Mouse (Mus musculus): ENCODE measurements around the gene Pagr1a. TPM values are rescaled to one million over a fixed set of nuclear protein-coding genes. Genes with fewer than 3 reads are reported as not detected.

Gene Pagr1a
- 36.7 TPM in 1 of 2 replicates, not detected in the other for total RNA-seq (2017)

DNA sequence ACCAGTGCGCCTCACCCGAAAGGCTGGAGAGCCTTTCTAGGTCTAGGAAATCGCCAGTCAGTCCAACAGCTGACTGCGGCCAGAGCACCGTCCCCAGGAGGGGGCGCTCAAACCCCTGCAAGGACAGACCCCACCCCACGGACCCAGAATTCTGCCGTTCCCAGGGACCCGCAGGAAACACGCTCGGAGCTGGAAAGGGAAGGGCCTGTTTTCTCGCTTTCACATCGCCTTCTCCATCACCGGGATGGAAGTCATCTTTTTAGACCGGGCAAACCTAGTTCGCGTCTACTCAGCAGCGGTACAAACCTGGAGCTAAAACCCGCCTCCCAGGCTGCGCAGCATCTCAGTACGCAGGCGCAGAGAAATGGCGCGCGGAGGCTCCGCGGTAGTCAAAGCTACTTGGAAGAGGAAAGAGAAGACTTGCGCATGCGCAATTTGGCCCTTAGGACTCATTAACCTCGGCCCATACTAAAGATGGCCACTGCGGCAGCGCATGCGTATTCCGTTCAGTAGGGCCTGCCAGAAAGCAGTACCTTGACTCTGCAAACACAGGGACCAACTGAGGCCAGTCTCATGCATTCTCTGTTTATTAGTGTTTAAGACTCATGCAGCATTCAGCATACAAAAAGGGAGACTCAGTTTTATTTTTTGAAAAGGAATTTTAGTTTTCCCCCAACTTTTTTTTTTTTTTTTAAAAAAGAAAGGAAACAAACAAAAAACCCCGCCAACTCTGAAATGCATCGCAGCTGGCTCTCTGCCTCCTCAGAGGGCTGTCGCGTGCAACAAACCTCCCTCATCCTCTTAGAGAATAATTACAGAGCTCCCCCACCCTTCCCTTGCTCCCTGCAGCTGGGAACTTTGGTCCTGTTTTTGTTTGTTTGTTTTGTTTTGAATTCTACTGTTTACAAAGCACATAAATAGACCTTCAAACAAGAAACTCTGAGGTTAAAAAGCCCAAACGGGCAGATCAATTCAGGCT, at the start of gene Pagr1a:
TSS of gene Pagr1a (minus strand) at position 382 of the 979 bp plus-strand sequence.
- peak; percentile 68 for ATAC-seq (replicated peaks; ENCODE audit: low read depth, poor library complexity, severe bottlenecking)

DNA sequence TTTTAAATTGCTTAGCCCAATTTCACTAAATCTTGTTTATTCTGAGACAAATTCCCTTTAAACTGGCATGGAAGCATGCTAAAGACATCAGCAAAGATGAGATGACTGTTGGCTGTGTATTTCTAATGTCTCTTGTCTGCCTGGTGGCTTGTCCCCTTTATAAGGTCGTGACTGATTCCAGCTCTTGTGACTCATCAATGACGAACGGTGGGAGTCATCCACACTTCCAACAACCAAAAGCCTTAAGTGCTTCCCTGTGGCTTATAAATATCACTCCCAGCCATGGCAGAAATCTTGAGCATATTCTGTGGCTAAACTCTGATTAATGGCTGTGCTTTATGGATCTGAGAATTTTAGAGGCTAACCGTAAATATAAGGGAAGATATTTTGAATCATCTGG, 49.2 kb upstream of the Pagr1a start:
- ATAC-seq (replicated peaks; ENCODE audit: low read depth, poor library complexity, severe bottlenecking), result no peak

DNA sequence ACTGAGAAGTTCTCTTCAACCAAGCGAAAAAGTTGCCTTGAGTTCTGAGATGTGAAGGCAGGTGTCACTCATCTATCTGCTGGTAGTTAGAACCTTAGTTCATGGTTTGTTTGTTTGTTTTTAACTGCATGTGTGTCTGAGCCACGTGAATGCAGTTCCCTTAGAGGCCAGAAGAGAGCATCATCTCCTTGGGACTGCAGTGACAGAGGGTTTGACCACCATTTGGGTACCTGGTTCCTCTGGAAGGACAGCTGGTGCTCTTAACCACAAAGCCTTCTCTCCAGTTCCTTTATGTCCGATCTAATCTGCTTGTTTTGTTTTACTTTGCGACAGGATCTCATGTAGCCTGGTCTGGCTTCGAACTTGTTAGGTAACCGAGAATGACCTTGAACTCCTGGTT, 48.4 kb upstream of the Pagr1a start:
- ATAC-seq (replicated peaks; ENCODE audit: low read depth, poor library complexity, severe bottlenecking), result no peak

DNA sequence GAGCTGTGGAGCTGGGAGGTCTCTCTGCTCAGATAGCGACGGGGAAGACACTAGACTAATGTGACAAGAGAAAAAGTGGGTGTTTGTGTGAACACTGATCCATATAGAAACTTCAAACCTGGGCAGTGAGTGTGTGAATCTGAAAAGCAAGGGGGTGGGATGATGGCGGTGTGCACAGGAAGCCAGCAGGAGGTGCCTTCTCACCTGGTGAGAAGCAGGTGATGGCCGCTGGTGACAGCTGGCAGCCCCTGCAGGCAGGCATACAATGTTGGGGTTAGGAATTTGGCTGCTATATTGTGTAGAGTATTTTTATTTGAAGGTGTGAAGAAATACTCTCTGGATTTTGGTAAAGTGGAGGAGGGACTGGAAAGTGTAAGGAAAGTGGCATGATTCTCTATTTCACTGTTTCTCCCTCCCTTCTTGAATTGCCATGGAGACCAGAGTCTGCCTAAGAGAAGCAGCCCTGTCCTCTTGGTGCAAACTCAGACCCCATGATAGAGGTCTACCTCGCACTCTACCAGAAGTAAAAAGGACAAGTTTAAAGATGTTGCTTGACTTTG, 38.0 kb upstream of the Pagr1a start:
- no peak for ATAC-seq (replicated peaks; ENCODE audit: low read depth, poor library complexity, severe bottlenecking)

DNA sequence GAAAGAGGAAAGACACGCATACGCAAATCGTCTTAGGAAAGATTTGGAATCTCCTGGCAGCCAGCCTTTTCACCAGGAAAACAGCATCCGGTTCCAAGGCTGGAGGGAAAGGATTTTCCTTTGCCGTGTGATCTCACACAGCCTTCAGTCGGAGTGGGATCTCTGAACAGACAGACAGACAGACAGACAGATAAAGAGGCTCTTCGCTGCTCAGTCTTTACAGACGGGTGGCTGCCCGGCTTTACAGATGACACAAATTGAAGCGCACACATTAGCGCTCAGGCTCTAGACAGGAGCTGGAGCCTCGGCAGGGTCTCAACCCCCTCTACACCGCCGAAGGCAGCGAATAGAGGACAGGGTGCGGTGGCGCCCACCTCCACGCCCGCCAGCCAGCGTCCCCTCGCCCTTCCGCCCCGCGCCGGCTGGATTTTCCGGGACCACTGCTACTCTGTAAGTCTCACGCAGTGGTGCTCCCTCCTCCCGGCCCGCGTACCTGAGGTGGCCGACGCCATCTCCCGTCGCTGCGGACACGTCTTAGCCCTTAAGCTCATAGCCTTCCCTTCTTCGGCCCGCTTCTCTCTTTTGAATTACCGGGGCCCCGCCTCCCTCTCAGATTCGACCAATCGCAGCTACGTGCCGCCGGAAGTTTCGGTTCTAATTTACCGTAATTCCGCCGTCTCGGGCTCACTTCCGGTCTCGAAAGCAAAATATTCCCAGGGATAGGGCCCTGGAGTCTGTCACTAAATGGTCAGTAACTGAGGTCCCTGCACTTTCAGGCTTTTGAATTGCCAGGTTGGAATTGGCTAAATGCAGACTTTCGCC, 24.9 kb upstream of the Pagr1a start, which contains the start of gene Kif22:
TSS of gene Kif22 (minus strand) at position 621 of the 822 bp plus-strand sequence.
- peak; percentile 98 for ATAC-seq (replicated peaks; ENCODE audit: low read depth, poor library complexity, severe bottlenecking)

DNA sequence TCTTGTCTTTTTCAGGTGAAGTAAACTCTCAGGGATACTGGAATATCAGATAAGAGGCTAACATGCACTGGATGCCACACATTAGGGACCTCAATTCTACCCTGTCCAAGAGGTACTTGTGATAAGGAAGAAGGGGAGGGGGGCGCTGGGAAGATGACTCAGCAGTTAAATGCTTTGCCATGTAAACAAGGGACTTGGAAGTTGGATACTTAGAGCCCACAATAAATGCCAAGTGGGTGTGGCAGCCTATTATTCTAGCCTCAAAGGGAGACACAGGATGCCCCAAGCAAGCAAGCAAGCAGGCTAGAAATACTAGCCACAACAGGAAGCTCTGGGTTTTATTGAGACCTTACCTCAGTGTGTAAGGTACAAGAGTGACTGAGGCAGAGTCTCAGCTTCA, 14.1 kb upstream of the Pagr1a start:
- ATAC-seq (replicated peaks; ENCODE audit: low read depth, poor library complexity, severe bottlenecking), result no peak

DNA sequence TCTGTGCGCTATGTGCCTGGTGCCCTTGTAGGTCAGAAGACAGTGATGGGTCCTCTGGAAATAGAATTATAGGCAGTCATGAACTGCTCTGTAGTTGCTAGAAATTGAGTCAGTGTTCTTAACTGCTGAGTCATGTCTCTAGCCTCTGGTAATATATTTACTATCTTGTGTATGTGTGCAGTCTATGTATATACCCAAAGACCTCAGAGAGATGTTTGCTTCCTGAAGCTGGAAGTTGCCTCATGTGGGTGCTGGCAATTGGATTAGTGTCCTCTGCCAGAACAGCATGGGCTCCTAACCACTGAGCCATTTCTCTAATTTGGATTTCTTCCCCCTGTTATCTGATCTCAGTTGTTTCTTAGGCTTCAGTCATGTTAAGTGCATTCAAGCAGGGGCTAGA, 13.0 kb upstream of the Pagr1a start:
- ATAC-seq (replicated peaks; ENCODE audit: low read depth, poor library complexity, severe bottlenecking), result no peak

DNA sequence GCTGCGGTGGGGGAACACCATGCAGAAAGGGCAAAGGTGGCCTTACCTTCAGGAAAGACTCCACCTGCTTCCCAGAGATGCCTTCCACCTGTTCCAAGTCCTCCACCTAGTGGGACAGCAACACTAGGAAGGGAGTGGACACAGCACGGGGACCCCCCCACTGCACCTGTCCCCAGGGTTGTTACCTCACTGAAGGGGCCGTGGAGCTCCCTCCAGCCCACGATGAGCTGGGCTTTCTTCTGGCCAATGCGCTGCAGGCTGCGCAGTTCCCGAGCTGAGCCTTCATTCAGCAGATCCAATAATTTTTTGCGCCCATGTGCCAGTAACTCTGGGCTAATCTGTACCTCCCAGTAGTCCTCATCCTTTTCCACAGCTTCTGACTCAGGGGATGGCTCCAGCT, 10.7 kb upstream of the Pagr1a start:
- ATAC-seq (replicated peaks; ENCODE audit: low read depth, poor library complexity, severe bottlenecking), result no peak

DNA sequence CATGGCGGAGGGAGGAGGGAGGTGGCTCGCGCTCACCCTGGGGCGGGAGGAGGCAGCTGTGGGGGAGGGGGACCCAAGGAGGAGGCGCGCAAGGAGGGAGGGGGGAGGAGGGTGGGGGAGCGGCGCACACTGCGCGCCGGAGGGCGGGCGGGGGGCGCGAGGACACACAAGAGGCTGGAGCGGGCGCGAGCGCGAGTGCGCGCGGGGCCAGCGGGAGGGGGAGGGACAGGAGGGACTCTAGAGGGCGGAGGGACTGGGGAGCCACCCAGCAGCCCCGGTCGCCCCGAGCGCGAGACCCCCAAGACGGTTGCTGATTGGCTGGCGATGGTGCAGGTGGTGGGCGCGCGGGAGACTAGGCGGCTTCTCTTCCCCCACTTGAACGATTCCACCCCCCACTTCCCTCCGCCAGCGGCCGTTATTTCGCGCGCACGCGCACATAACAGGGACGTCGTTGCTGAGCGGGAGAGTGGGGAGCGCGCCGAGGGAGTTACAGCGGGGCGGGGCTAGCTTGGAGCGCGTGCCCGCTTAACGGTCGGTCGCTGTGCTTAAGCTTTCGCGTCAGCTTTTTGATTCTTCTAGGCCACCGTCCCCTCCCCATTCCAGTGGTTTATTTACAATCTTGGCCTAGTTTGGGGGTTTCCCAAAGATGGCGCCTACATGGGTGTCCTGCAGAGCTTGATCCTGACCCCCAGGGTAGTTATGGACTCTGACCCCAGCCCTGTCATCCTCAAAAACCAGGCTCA, 10.0 kb upstream of the Pagr1a start, which contains the start of gene Maz:
TSS of gene Maz (minus strand) at position 54 of the 743 bp plus-strand sequence.
- ATAC-seq (replicated peaks; ENCODE audit: low read depth, poor library complexity, severe bottlenecking), result peak; percentile 77

DNA sequence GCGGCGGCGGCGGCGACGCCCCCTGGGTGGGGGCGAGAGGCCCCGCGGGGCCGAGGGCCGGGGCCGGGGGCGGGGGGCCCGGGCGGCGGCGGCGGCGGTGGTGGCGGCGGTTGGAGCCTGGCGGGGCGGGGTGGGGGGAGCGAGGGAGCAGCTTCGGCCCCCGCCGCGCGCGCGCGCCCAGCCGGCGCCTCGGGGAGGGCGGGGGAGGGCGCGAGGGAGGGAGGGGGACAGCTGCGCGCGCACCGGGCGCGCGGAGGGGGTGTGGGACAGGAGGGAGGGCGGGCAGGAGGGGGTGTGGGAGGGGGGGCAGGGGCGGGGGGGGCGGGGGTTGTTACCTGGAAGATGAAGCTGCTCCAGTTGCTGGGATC, 9.4 kb upstream of the Pagr1a start:
- no peak for ATAC-seq (replicated peaks; ENCODE audit: low read depth, poor library complexity, severe bottlenecking)

DNA sequence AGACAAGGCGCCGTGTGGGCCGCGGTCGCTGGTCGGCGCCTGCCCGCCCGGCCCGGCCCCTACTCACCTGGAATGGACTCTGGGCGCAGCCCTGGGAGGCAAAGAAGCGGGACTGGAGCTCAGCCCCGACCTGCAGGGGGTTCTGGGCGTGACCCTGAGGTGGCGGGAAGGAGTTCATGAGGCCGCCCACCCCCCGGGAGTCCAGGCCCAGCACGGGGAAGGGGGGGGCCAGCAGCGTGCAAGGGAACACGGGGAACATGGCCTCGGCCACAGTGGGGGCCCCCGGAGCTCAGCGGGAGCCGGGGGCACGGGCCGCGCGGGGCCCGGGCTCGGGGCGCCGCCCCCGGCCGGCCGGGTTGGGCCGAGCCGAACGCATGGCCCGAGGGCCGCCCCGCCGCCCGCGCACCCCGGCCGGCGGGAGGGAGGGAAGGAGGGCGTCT, 9.0 kb upstream of the Pagr1a start:
- ATAC-seq (replicated peaks; ENCODE audit: low read depth, poor library complexity, severe bottlenecking), result no peak; the same call in 1 of the 2 replicates

DNA sequence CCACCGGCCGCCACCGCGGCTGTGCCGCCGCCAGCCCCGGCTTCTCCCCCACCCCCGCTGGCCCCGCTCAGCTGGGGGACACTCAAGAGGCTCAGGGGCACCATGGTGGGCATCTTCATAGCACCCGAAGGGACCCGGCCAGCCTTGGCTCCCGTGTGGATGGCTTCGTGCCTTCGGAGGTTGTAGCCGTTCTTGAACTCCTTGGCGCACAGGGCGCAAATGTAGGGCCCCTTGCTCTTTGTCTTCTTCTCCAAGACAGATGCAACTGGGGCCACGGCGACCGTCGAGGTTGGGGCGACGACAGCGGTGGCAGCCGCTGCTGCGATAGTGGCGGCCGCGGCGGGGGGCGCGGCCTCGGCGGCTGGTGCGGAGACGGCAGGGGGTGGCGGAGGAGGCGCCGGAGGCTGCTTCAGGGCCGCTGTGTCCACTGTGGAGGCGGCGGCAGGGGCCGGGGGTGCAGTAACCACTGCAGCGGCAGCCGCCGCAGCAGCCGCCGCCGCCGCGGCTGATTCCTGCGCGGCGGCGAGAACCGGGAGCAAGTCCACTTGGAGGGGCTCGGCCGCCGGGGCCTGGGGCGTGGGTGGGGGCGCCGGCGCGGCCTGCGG, 8.5 kb upstream of the Pagr1a start:
- no peak for ATAC-seq (replicated peaks; ENCODE audit: low read depth, poor library complexity, severe bottlenecking)

DNA sequence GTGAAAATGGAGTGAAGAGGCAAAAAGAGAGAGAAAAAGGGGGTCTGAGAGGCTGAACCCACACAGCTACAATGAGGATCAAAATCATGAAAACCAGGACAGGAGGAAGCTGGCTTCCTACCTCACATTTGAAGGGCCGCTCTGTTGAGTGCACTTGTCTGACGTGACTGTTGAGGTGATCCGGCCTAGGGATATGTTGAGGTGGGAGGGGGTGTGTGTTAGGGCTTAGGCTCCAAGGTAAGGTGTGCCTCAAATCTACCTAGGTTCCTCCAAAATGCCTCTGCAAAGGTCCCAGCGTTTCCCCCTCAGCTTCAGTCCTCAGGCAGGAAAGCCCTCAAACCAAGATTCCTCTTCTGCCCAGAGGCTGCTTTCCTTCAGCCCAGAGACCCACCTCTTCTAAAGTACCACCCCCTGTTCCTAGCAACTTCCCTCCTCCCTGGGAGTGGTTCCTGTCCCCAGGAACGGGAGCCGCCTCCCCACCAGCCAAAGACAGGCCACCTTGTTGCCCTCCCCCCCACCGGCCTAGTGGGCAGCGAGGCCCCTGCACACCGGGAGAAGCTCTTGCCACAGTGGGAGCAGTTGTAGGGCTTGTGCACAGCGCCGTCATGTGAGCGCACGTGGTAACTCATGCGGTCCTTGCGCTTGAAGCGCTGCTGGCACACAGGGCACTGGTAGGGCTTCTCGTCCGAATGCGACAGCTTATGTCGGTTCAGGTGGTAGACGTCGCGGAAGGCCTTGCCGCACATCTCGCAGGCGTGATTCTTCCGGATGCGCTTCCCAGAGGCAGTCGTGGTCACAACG, 7.8 kb upstream of the Pagr1a start:
- ATAC-seq (replicated peaks; ENCODE audit: low read depth, poor library complexity, severe bottlenecking), result peak; percentile 26

DNA sequence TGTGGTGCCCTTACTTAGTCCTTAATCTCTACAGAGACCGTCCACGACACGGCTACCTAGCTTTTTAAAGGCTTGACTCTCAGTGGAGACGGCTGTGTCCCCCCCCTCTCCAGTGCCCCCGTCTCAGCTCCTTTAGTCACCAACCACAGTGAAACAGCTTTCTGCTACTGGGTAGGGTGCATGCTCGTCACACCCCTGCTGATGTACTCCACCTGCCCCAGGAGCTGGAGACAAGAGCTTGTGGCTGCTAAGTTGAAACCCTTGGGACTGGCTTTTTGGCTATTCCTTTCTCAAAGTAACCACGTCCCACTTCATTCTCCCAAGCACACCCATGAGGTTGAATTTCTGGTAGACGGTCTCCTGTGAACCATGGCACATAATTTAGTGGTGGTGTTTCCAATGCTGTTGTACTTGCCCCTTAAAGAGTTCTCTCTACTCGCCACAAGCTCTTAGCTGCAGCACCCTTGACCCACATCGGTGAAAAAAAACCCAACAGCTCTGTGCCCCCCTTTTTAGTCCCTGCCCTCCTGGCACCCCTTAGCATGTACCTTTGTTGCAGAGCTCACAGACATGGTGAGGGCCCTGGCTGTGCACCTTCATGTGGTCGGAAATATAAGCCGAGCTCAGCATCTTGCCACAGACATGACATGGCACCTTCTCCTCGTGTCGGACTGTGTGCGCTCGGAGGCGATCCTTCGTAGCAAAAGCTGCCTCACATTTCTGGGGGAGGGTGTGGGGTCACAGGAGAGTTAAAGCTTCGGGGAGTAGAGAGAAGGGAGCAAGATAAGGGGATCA, 6.9 kb upstream of the Pagr1a start:
- no peak for ATAC-seq (replicated peaks; ENCODE audit: low read depth, poor library complexity, severe bottlenecking)

DNA sequence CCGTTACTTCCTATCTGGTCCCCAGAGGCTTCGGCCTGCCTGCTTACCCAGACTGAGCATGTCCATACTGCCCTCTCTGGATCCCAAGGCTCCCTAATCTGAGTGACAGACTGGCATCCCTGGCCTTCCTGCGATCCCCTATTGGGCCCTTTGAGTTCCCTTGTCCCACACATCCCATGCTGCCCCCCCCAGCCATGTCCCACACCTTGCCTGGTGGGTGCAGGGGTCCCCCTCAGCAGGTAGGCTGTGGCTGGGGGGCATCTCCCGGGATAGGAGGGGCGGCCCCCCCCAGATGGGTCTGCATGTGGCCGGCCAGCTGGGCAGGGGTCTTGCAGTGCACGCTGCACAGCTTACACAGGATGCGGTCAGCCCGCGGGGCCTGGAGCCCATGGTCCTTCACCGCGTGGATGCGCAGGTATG, 6.1 kb upstream of the Pagr1a start:
- ATAC-seq (replicated peaks; ENCODE audit: low read depth, poor library complexity, severe bottlenecking), result no peak

DNA sequence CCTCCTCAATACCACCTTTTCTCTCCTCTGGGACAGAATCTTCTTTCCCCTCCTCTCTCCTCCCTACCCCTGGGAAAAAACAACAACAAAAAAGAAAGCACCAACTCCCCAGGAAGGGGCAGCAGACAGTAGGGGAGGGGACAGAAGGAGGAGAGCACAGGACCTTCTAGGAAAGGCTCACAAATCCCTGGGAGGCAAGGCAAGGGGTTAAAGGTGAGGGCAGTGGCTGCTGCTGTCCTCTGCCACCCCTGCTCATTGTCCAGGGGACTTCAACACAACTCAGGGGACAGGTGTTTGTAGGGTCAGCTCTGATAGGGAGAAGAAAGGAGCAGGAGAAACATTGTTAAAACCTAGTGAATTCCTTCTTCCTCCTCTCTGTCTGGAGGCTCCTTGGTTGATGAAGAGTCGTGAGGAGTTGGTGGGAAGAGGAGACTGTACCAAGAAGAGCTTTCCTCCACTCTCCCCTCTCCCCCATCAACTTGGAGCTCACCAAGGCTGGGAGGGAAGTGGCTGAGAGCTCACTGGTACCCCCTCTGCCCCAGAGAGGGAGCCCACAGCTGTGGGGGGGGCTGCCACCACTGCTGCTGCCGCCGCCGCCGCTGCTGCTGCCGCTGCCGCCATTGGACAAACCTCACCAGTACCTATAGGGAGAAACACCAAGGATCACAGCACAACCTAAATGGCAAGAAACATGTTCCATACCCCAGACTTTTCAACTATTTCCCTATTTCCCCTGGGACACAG, 5.5 kb upstream of the Pagr1a start:
- no peak for ATAC-seq (replicated peaks; ENCODE audit: low read depth, poor library complexity, severe bottlenecking)
